Mouse (Mus musculus): Measurements from ENCODE around the gene Parp1.

DNA sequence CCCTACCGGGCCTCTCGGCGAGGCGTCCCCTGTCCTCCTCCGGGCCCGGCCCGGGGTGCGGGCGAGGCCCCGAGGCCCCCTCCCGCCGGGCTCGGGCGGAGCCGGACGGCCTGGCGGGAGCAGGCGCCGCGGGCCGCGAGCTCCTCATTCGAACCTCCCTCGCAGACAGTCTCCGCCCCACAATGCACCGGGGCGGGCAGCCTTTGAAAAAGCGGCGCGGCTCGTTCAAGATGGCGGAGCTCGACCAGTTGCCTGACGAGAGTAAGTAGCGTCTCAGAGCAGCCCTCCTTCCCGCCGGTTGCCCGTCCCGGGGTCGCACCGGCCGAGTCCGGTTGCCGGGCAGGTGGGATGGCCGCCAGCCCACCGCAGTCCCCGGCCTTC lies 72.4 kb downstream of the Parp1 start, which contains the start of gene Lin9:
- TF ChIP-seq CTCF (IDR thresholded peaks at IDR 0.05; ENCODE audit: low read depth) (no peak), EP300 (IDR thresholded peaks at IDR 0.05; ENCODE audit: low read depth) (no peak)
